Mouse (Mus musculus) limb, embryonic 14.5 days (tissue): ENCODE measurements around the gene Rrp7a. TPM values are rescaled to one million over a fixed set of nuclear protein-coding genes. Genes with fewer than 3 reads are reported as not detected.

Experiments
- ATAC-seq: fragments of 200-750 bp; cut with Nextera tagmentation; 2 replicates; pipeline ENCODE4 v1.8.0; 2017; ENCODE audit warnings: low read depth, moderate number of reproducible peaks, moderate TSS enrichment; ENCODE audit not compliant: low FRiP score
- DNase-seq: peaks from one replicate; pipeline ENCODE4 v3.0.0-alpha.2; 2015; ENCODE audit warnings: low spot score
- H3K27ac ChIP-seq: fragments of 300-500 bp; sonication (generic); replicated peaks from 2 replicates; pipeline ENCODE4 v1.5.1; 2014; ENCODE audit warnings: low read depth, mild to moderate bottlenecking, low read length, moderate library complexity, mixed read lengths
- H3K27me3 ChIP-seq: fragments of 300-500 bp; sonication (generic); 2 replicates; pipeline ENCODE4 v1.6.1; 2014; ENCODE audit warnings: low read length, mixed read lengths; ENCODE audit not compliant: control insufficient read depth, insufficient read depth
- H3K36me3 ChIP-seq: fragments of 300-500 bp; sonication (generic); 2 replicates; pipeline ENCODE4 v1.6.1; 2014; ENCODE audit warnings: mild to moderate bottlenecking, low read length, moderate library complexity, mixed read lengths; ENCODE audit not compliant: control insufficient read depth, insufficient read depth
- H3K4me1 ChIP-seq: fragments of 300-500 bp; sonication (generic); 2 replicates; pipeline ENCODE4 v1.6.1; 2014; ENCODE audit warnings: antibody characterized with exemption, low read length, mixed read lengths; ENCODE audit not compliant: control insufficient read depth, insufficient read depth
- H3K4me2 ChIP-seq: fragments of 300-500 bp; sonication (generic); replicated peaks from 2 replicates; pipeline ENCODE4 v1.6.1; 2014; ENCODE audit warnings: low read depth, mild to moderate bottlenecking, low read length, moderate library complexity; ENCODE audit not compliant: severe bottlenecking
- H3K4me3 ChIP-seq: fragments of 300-500 bp; sonication (generic); replicated peaks from 2 replicates; pipeline ENCODE4 v1.5.1; 2014; ENCODE audit warnings: low read length
- H3K9ac ChIP-seq: fragments of 300-500 bp; sonication (generic); 2 replicates; pipeline ENCODE4 v1.6.1; 2014; ENCODE audit warnings: mild to moderate bottlenecking, low read depth, low read length, moderate library complexity; ENCODE audit not compliant: severe bottlenecking
- H3K9me3 ChIP-seq: fragments of 300-500 bp; sonication (generic); 2 replicates; pipeline ENCODE4 v1.6.1; 2016; ENCODE audit warnings: low read length; ENCODE audit not compliant: control insufficient read depth
- POLR2A ChIP-seq: fragments of 200-500 bp; IDR thresholded peaks from 2 replicates; pipeline ENCODE4 v1.8.0; 2012; ENCODE audit warnings: inconsistent platforms, mild to moderate bottlenecking, moderate library complexity, borderline replicate concordance; ENCODE audit not compliant: insufficient read depth, insufficient read length; ENCODE audit errors: extremely low read depth
- WGBS: fragments of 180-500 bp; shearing (Covaris S2); extraction: QIAGEN DNeasy Blood & Tissue Kit; methylation state at CpG from one replicate; pipeline ENCODE4 v1.1.7; 2014; 5-methylcytosine and 5-hydroxymethylcytosine counted together
- polyA plus RNA-seq, 2 experiments: library from polyadenylated mRNA; depleted of rRNA in 1 of 2; stranded (reverse) in 1 of 2; unstranded in 1 of 2; fragments of >200 nt; fragmentation: Nextera tagmentation in 1 of 2; extraction: Ambion mirVana in 1 of 2; gene quantifications; 2 replicates each; pipeline versions ENCODE4 v1.2.1 to v1.2.3; 2012 to 2014

The Rrp7a gene
- polyA plus RNA-seq, 2 experiments: 60.9 to 82.1 TPM

DNA sequence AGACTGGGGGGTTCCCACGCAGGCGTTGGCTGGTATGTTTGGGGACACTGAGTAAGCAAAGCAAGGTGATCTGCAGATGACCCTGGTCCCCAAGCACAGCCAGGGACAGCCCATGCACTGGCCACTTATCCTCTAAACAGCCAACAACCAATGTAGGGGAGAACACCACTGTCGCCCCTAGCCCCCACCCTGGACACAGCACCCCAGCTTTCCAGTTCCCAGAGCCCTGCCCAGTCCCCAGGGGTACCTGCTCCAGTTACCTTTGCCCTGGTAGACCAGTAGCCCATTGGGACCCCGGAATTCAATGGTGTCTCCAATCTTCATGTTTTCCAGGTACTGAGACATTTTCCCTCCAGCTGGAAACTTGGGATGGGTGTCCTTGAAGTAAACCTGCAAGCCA lies 38.0 kb upstream of the Rrp7a start:
- WGBS: 94% methylated on average over 4 of the region's 4 CpGs

DNA sequence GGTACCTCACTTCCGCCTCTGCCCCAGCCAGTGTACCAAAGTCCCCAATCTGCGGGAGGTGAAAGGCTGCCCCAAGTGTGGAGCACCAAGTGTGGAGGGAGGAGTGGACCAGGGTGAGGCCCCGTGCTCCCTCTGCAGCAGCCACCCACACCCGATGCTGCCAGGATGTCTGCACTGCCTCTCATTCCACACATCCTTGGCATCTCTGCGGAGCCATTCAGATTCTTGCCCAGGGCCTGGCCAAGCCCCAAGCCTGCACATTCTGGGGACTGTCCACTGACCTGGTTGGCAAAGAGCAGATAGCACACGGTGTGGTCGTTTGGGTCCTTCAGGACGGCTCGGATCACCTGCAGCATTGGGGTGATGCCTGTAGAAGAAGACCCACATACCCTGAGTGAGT lies 37.2 kb upstream of the Rrp7a start:
- TF ChIP-seq POLR2A: no peak
- H3K4me1 ChIP-seq: no peaks in the 10 kb centered on the region
- H3K4me3 ChIP-seq: no peak overlapping the region
- H3K9ac ChIP-seq: no peak overlapping the region
- DNase-seq (no peak), ATAC-seq (no peak)
- H3K36me3 ChIP-seq: peaks cover 51% of the 10 kb centered on the region
- H3K27me3 ChIP-seq: no peaks in the 10 kb centered on the region
- WGBS: 97% methylated on average over 9 of the region's 9 CpGs
- no peaks in the 10 kb centered on the region for H3K9me3 ChIP-seq
- H3K4me2 ChIP-seq: no peak overlapping the region
- no peak overlapping the region for H3K27ac ChIP-seq

More for the DNA sequence above, 38.0 kb upstream of the Rrp7a start:
- Histone ChIP-seq H3K27ac (no peak overlapping the region), H3K27me3 (no peaks in the 10 kb centered on the region), H3K4me3 (no peak overlapping the region), H3K4me1 (no peaks in the 10 kb centered on the region), H3K36me3 (peaks cover 55% of the 10 kb centered on the region), H3K9ac (no peak overlapping the region), H3K4me2 (no peak overlapping the region), H3K9me3 (no peaks in the 10 kb centered on the region)
- TF ChIP-seq POLR2A: no peak
- DNase-seq (no peak), ATAC-seq (no peak)

DNA sequence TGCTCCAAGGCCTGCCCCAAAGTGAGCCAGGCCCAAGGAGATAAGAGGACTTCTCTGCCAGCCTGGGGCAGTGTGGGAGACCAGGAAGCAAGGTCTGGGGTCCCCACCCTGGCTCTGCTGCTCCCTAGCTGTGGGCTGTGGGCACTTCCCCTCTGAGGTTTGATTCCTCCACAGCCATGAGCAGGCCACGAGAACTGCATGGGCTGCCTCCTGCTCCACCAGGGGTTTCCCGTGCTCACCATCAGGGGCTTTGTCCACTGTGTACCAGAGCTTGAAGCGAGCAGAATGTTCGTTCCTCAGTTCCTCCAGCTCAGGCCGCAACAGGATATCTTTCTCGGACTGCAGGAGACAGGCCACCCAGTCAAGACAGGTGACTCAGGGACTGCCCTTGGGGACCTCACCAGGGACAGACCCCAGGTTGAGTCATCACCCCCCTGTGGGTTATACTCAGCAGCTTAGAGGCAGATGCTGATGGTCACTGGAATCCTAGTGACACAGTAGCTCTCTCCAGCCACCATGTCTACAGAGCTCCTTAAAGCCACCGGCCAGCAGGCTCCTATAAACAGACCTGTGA lies 36.1 kb upstream of the Rrp7a start:
- WGBS: 88% methylated on average over 7 of the region's 7 CpGs
- peaks cover 55% of the 10 kb centered on the region for H3K36me3 ChIP-seq

DNA sequence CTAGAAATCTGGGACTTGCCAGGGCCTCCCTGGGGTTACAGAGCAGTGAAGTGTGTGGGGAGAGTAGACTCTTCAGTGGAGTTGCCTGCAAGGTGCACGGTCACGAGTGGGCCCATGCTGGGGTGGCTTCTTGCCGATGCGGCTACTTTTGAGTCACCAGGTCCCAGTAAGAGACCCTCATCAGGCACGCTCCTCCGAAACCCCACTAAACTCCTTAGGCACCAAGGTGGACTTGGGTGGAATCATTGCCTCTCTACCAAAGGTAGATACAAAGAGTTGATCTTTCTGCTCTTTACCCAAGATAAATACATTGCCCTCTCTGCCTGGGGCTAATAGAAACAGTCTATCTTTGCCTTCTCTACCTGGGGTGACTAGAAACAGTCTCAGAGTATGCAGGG lies 35.1 kb upstream of the Rrp7a start:
- H3K4me1 ChIP-seq: no peaks in the 10 kb centered on the region
- no peak overlapping the region for H3K9ac ChIP-seq
- TF ChIP-seq POLR2A: no peak
- H3K9me3 ChIP-seq: no peaks in the 10 kb centered on the region
- peaks cover 60% of the 10 kb centered on the region for H3K36me3 ChIP-seq
- no peak overlapping the region for H3K4me3 ChIP-seq
- 96% methylated on average over 6 of the region's 6 CpGs for WGBS
- DNase-seq (no peak), ATAC-seq (no peak)
- H3K27ac ChIP-seq: no peak overlapping the region
- no peak overlapping the region for H3K4me2 ChIP-seq
- H3K27me3 ChIP-seq: no peaks in the 10 kb centered on the region

More for the DNA sequence above, 36.1 kb upstream of the Rrp7a start:
- no peaks in the 10 kb centered on the region for H3K9me3 ChIP-seq
- no peak for TF ChIP-seq POLR2A
- H3K4me3 ChIP-seq: no peak overlapping the region
- no peak overlapping the region for H3K4me2 ChIP-seq
- no peak for ATAC-seq
- no peaks in the 10 kb centered on the region for H3K27me3 ChIP-seq
- no peaks in the 10 kb centered on the region for H3K4me1 ChIP-seq
- H3K9ac ChIP-seq: no peak overlapping the region
- no peak for DNase-seq
- 0 out of 2 replicates have a peak overlapping the region, but pooled peaks have one; percentile 8 for H3K27ac ChIP-seq

DNA sequence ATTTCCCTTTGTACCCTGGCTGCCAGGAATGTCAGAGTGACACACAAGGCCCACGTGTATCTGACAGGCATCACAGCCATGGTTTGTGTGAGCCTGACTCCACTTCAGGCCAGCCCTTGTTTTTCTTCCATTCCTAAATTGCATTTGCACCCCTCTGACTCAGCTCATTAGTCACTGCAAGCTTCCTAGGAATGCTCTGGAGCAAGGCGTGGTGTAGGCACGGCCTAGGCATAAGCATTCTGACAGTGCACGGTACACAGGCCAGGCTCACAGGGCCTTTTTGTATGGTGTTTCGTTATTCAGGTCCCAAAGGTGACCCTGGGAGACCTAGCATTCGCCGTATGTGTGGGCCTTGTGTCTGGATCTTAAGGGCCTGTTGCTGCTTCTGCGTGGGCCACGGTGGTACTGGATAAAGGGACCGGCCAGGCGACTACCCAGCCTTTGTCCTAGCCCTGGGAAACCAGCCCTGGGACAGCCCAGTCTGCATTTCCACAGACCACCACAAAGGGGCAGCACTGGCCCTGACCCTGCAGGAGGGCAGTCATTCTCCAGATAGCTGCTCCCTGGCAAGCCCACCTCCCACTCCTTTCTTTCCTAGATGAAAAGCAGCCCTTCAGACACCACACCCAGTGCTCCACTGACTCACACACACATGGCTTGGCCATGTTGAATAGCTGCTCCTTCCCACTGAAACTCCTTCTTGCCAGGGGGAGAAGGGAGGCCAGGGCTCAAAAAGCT lies 34.5 kb upstream of the Rrp7a start:
- no peak overlapping the region for H3K4me2 ChIP-seq
- no peak overlapping the region for H3K9ac ChIP-seq
- no peaks in the 10 kb centered on the region for H3K27me3 ChIP-seq
- H3K36me3 ChIP-seq: peaks cover 60% of the 10 kb centered on the region
- H3K4me3 ChIP-seq: no peak overlapping the region
- no peaks in the 10 kb centered on the region for H3K4me1 ChIP-seq
- no peak overlapping the region for H3K27ac ChIP-seq
- DNase-seq (peak; percentile 50), ATAC-seq (no peak)
- 76% methylated on average over 11 of the region's 11 CpGs for WGBS
- no peaks in the 10 kb centered on the region for H3K9me3 ChIP-seq
- no peak for TF ChIP-seq POLR2A
